Mouse (Mus musculus): Measurements from ENCODE around the gene Vmn2r11. TPM values are rescaled to one million over a fixed set of nuclear protein-coding genes. Genes with fewer than 3 reads are reported as not detected.
"Not testable (repeated sequence)": the region's sequence is repeated elsewhere in the genome, so short reads cannot be mapped to it uniquely, and the experiment has no call there.

Vmn2r11 gene
- total RNA-seq (2021) = not detected
- long read RNA-seq, experiment 1 = 0 reads
- long read RNA-seq, experiment 2 = 0 reads

DNA sequence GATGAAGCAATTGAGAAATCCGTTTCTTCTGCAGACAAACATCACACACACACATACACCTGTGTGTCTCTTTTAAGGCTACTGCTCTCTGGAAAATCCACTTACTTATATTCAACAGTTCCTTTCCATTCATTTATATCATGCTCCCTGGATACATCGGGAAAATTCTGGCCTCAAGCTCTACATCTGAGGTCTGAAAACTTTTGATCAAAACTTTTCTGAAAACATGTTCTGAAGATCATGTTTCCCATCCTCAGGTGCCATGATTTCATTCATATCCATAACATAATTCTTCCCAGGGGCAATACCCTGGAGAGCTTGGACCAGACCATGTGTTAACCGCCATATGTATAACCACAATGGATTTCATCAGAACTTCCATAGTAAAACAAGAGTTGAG, at the start of gene Vmn2r11:
TSS of gene Vmn2r11 (minus strand) at position 101 of the 400 bp plus-strand sequence.
- DNase-seq (ENCODE audit: low spot score in 2 of 2) = not testable (repeated sequence)

DNA sequence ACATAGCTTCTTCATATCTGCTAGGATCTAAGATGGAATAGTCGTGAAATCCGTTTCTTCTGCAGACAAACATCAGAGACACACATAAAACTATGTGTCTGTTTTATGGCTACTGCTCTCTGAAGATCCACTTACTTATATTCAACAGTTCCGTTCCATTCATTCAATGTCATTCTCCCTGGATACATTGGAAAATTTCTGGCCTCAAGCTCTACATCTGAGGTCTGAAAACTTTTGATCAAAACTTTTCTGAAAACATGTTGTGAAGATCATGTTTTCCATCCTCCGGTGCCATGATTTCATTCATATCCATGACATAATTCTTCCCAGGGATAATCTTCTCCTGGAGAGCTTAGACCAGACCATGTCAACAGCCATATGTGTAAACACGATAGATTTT, 38.5 kb upstream of the Vmn2r11 start, which contains the start of gene Vmn2r12:
TSS of gene Vmn2r12 (minus strand) at position 101 of the 400 bp plus-strand sequence.
- not testable (repeated sequence) for DNase-seq (ENCODE audit: low spot score in 2 of 2)

GRCm38 (mm10) chr5:109096482-109096881, 37.1 kb upstream of the Vmn2r11 start:
- DNase-seq (ENCODE audit: low spot score in 2 of 2) = not testable (repeated sequence)

DNA sequence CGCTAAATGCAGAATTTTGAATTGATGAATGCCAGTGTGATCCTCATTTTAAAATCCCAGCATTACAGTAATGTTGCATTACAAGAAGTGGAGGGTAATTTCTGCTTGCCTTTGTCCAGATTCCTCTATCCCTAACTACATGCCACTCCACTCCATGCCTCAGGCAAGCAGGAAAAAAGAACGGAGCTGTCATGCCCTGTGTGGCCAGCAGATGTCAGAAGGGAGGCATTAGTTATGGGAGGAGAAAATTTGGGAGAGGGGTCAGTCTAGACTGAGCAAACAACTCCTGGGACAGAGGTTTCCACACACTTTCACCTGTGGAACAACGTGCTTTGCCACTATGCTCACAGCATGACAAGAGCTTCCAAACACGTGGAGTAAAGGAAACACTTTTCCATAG, 12.6 kb upstream of the Vmn2r11 start:
- DNase-seq (ENCODE audit: low spot score in 2 of 2) = not testable (repeated sequence)

- no peak for DNase-seq (ENCODE audit: low spot score in 2 of 2)
These were observed 4.1 kb downstream of the Vmn2r11 start for GRCm38 (mm10) chr5:109055286-109055685.

DNA sequence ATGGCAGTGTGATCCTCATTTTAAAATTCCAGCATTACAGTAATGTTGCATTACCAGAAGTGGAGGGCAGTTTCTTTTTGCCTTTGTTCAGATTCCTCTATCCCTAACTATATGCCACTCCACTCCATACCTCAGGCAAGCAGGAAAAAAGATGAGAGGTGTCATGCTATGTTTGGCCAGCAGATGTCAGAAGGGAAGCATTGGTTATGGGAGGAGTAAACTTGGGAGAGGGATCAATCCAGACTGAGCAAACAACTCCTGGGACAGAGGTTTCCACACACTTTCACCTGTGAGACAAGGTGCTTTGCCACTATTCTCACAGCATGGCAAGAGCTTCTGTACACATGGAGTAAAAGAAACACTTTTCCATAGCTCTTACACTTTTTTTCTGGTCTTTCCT, 26.8 kb downstream of the Vmn2r11 start:
- DNase-seq (ENCODE audit: low spot score in 2 of 2) = no peak

GRCm38 (mm10) chr5:109006427-109006826, 52.9 kb downstream of the Vmn2r11 start, which contains the start of gene Vmn2r10:
Gene Vmn2r10 (minus strand): TSS chr5:109006527.
- not testable (repeated sequence) for DNase-seq (ENCODE audit: low spot score in 2 of 2)

Other genes with a start within 250 kb of the Vmn2r11 start
- not detected for gene Vmn2r9, start 207.0 kb downstream of the Vmn2r11 start, total RNA-seq (2021)
- gene Vmn2r10, start 53.0 kb downstream of the Vmn2r11 start, total RNA-seq (2021) = not detected
- not detected for gene Vmn2r12, start 38.4 kb upstream of the Vmn2r11 start, total RNA-seq (2021)
- gene Vmn2r13, start 132.6 kb upstream of the Vmn2r11 start, total RNA-seq (2021) = not detected
- gene Vmn2r14, start 165.1 kb upstream of the Vmn2r11 start, total RNA-seq (2021) = not detected
- gene Vmn2r15, start 238.1 kb upstream of the Vmn2r11 start, total RNA-seq (2021) = not detected